Mouse (Mus musculus) limb, embryonic 11.5 days (tissue): ENCODE measurements at regions not wholly inside any gene's neighbourhood (a gene's known extent, or its start where the extent isn't known, plus 50 kb on each side); places are given as distances from the start of the nearest gene placed in this dataset.

Experiments
- ATAC-seq: fragments of 200-750 bp; cut with Nextera tagmentation; 2 replicates; pipeline ENCODE4 v1.8.0; 2017; ENCODE audit warnings: low read depth; ENCODE audit not compliant: insufficient number of reproducible peaks, low FRiP score, low TSS enrichment
- DNase-seq: peaks from one replicate; pipeline ENCODE4 v3.0.0-alpha.2; 2015; ENCODE audit warnings: low spot score
- H3K27ac ChIP-seq: fragments of 300-500 bp; sonication (generic); replicated peaks from 2 replicates; pipeline ENCODE4 v1.5.1; 2014; ENCODE audit warnings: low read depth, mild to moderate bottlenecking, low read length
- H3K27me3 ChIP-seq: fragments of 300-500 bp; sonication (generic); 2 replicates; pipeline ENCODE4 v1.6.1; 2014; ENCODE audit warnings: mild to moderate bottlenecking, low read length, mixed read lengths; ENCODE audit not compliant: control insufficient read depth, insufficient read depth
- H3K36me3 ChIP-seq: fragments of 300-500 bp; sonication (generic); 2 replicates; pipeline ENCODE4 v1.6.1; 2014; ENCODE audit warnings: mild to moderate bottlenecking, low read length, moderate library complexity, mixed read lengths; ENCODE audit not compliant: control insufficient read depth, insufficient read depth
- H3K4me1 ChIP-seq: fragments of 300-500 bp; sonication (generic); 2 replicates; pipeline ENCODE4 v1.6.1; 2014; ENCODE audit warnings: low read length, mixed read lengths; ENCODE audit not compliant: control insufficient read depth, insufficient read depth
- H3K4me2 ChIP-seq: fragments of 300-500 bp; sonication (generic); 2 replicates; pipeline ENCODE4 v1.6.1; 2014; ENCODE audit warnings: low read depth, mild to moderate bottlenecking, moderate library complexity; ENCODE audit not compliant: severe bottlenecking
- H3K4me3 ChIP-seq: fragments of 300-500 bp; sonication (generic); 2 replicates; pipeline ENCODE4 v1.5.1; 2014; ENCODE audit warnings: low read depth, low read length
- H3K9ac ChIP-seq: fragments of 300-500 bp; sonication (generic); 2 replicates; pipeline ENCODE4 v1.6.1; 2014; ENCODE audit warnings: mild to moderate bottlenecking, low read length
- H3K9me3 ChIP-seq: fragments of 300-500 bp; sonication (generic); 2 replicates; pipeline ENCODE4 v1.6.1; 2016; ENCODE audit warnings: low read length; ENCODE audit not compliant: control insufficient read depth
- WGBS: fragments of 180-500 bp; shearing (Covaris S2); extraction: QIAGEN DNeasy Blood & Tissue Kit; methylation state at CpG from one replicate; pipeline ENCODE4 v1.1.7; 2014; 5-methylcytosine and 5-hydroxymethylcytosine counted together

GRCm38 (mm10) chr16:69800955-69801598 is 62.5 kb downstream of the Speer2 start:
- H3K36me3 ChIP-seq: no peaks in the 10 kb centered on the region
- H3K4me3 ChIP-seq: no peak overlapping the region
- H3K27me3 ChIP-seq: no peaks in the 10 kb centered on the region
- 78% methylated on average over 3 of the region's 3 CpGs for WGBS
- ATAC-seq (no peak), DNase-seq (no peak)
- no peak overlapping the region for H3K4me2 ChIP-seq
- no peaks in the 10 kb centered on the region for H3K9me3 ChIP-seq
- H3K4me1 ChIP-seq: no peaks in the 10 kb centered on the region
- no peak overlapping the region for H3K9ac ChIP-seq
- no peak overlapping the region for H3K27ac ChIP-seq

- 60% methylated on average over 5 of the region's 5 CpGs for WGBS
- no peak overlapping the region for H3K4me3 ChIP-seq
- DNase-seq: peak; percentile 22
These were observed 67.2 kb downstream of the Speer2 start for GRCm38 (mm10) chr16:69796299-69796698.

GRCm38 (mm10) chr16:69790671-69791070 is 72.9 kb downstream of the Speer2 start:
- Histone ChIP-seq H3K36me3 (no peaks in the 10 kb centered on the region), H3K9ac (no peak overlapping the region), H3K27me3 (no peaks in the 10 kb centered on the region), H3K4me3 (no peak overlapping the region), H3K4me1 (no peaks in the 10 kb centered on the region), H3K9me3 (no peaks in the 10 kb centered on the region), H3K4me2 (no peak overlapping the region), H3K27ac (no peak overlapping the region)
- DNase-seq (no peak), ATAC-seq (no peak)
- 78% methylated on average over 1 of the region's 1 CpGs for WGBS

More at GRCm38 (mm10) chr16:69796299-69796698, 67.2 kb downstream of the Speer2 start:
- no peak overlapping the region for H3K4me2 ChIP-seq
- H3K36me3 ChIP-seq: no peaks in the 10 kb centered on the region
- H3K4me1 ChIP-seq: no peaks in the 10 kb centered on the region
- H3K27me3 ChIP-seq: no peaks in the 10 kb centered on the region
- H3K9me3 ChIP-seq: no peaks in the 10 kb centered on the region
- H3K27ac ChIP-seq: no peak overlapping the region
- no peak overlapping the region for H3K9ac ChIP-seq
- no peak for ATAC-seq

- ATAC-seq (no peak), DNase-seq (no peak)
- no peaks in the 10 kb centered on the region for H3K36me3 ChIP-seq
- 98% methylated on average over 1 of the region's 1 CpGs for WGBS
- no peak overlapping the region for H3K27ac ChIP-seq
- H3K9me3 ChIP-seq: no peaks in the 10 kb centered on the region
- H3K4me3 ChIP-seq: no peak overlapping the region
- H3K27me3 ChIP-seq: no peaks in the 10 kb centered on the region
- no peak overlapping the region for H3K4me2 ChIP-seq
- no peak overlapping the region for H3K9ac ChIP-seq
- H3K4me1 ChIP-seq: no peaks in the 10 kb centered on the region
These were observed 92.8 kb downstream of the Speer2 start for GRCm38 (mm10) chr16:69770768-69771167.
